Mouse (Mus musculus): ENCODE data around the gene Vat1. TPM values are rescaled to one million over a fixed set of nuclear protein-coding genes. Genes with fewer than 3 reads are reported as not detected.

Vat1 gene
- polyA plus RNA-seq, 1 experiment = 204 TPM

DNA sequence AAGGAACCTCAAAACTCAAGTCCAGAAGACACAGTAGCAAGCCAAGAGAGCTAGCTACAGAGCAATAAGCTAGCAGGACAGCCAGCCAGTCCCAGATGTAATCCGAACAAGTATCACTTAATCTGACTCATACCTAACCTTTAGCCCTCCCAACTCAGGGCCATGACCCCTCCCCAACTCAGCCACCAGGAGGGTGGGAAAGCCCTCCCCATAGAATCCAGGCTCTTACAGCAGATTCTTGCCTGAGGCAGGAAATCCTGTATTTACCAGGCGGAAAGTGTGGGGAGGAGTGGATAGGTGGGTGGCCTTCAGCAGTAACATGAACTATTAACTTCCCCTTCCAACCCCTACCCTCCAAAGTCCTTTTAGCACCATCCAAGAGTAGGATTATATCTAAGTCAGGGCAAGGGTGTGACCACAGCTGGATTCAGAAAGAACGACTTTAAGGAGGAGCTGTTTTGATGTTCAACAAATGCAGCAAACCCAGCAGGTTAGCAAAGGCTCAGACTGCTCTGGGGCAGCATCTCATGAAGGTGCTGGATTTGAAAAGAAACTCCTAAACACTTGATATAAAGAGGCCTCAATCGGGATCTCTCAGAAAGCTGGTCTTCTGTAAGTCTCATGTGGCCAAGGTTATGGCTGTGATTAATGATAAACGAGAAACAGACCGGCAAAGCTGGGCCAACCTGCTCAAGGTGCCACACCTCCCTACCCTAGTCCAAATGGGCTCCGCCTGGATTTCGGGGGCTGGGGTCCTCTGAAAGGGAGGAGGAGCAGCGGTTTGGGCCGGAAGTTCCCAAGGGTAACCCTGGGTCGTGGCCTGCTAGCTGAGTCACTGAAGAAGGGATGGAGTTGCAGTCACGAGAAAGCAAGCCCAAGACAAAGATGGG is 1.6 kb downstream of the Vat1 start, which contains the start of gene Rnd2:
Gene Rnd2 (plus strand): TSS at position 789 of the 890 bp plus-strand sequence.
- no peak for DNase-seq (ENCODE audit: low read depth)
- no peak for TF ChIP-seq POLR2A (IDR thresholded peaks at IDR 0.05; ENCODE audit: borderline replicate concordance, extremely low read depth, insufficient read depth, insufficient read length, poor library complexity, severe bottlenecking)
- no peak for TF ChIP-seq CTCF (IDR thresholded peaks at IDR 0.05; ENCODE audit: borderline replicate concordance, extremely low read depth, insufficient read depth, insufficient read length)

- DNase-seq (ENCODE audit: low read depth) = peak; percentile 80
- TF ChIP-seq POLR2A (IDR thresholded peaks at IDR 0.05; ENCODE audit: borderline replicate concordance, extremely low read depth, insufficient read depth, insufficient read length, poor library complexity, severe bottlenecking) (no peak), CTCF (IDR thresholded peaks at IDR 0.05; ENCODE audit: borderline replicate concordance, extremely low read depth, insufficient read depth, insufficient read length) (no peak)
These were observed 3.2 kb downstream of the Vat1 start for GRCm38 (mm10) chr11:101462583-101463440.

GRCm38 (mm10) chr11:101462141-101462540 is 3.9 kb downstream of the Vat1 start:
- TF ChIP-seq POLR2A (IDR thresholded peaks at IDR 0.05; ENCODE audit: borderline replicate concordance, extremely low read depth, insufficient read depth, insufficient read length, poor library complexity, severe bottlenecking) (no peak), CTCF (IDR thresholded peaks at IDR 0.05; ENCODE audit: borderline replicate concordance, extremely low read depth, insufficient read depth, insufficient read length) (no peak)
- no peak for DNase-seq (ENCODE audit: low read depth)

DNA sequence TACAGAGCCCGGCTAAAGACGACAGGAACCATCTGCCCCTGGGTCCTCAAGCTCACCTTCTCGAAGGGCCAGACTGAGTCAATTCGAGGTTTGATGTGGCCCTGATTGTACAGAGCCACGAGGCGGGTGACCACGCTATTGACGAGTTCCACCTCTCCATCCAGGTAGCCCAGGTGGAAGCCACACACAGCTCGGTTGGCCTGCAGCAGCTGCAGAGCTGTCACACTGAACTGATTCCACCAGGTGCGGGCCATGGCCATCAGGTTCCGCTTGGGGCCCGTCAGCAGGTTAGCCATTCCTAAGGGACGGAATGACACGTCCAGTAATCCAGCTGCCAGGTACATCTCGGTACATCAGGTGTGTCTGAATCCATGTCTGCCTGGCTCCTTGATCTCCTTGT is 5.7 kb downstream of the Vat1 start:
- DNase-seq (ENCODE audit: low read depth) = no peak
- TF ChIP-seq CTCF (IDR thresholded peaks at IDR 0.05; ENCODE audit: borderline replicate concordance, extremely low read depth, insufficient read depth, insufficient read length) (no peak), POLR2A (IDR thresholded peaks at IDR 0.05; ENCODE audit: borderline replicate concordance, extremely low read depth, insufficient read depth, insufficient read length, poor library complexity, severe bottlenecking) (no peak)

DNA sequence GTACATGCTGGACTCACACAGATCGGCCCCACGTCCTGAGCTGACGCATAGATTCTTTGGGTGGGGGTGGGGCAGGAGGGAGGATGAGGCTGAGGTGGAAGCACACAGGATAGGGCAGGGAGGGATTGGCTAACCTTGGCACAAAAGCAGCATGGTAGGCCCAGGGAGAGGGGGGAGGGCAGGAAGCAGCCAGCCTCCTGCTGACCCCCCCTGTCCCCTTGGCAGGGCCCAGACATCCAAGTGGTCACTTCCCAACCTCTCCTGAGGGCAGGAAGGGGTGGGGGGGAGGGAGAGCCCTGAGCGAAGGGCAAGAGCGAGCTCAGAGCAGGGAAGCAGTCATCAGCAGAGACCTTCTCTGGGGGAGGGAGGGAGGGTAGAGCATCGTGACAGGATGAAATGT is 6.3 kb downstream of the Vat1 start:
- TF ChIP-seq POLR2A (IDR thresholded peaks at IDR 0.05; ENCODE audit: borderline replicate concordance, extremely low read depth, insufficient read depth, insufficient read length, poor library complexity, severe bottlenecking) (no peak), CTCF (IDR thresholded peaks at IDR 0.05; ENCODE audit: borderline replicate concordance, extremely low read depth, insufficient read depth, insufficient read length) (no peak)
- DNase-seq (ENCODE audit: low read depth) = no peak

DNA sequence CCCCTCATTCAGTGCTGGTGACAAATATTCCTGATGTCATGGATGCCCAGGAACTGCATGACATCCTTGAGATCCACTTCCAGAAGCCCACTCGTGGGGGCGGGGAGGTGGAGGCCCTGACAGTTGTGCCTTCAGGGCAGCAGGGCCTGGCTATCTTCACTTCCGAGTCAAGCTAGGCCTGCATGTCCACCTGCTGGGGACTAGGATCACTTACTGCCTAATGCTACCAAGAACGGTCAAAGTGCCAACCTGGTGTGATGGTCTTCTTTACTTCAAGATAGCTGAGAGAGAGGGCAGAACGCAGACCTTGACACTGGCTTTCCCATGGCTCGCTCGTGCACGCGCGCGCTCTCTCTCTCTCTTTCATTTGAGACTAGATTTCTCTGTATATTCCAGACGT is 7.8 kb downstream of the Vat1 start:
- no peak for TF ChIP-seq CTCF (IDR thresholded peaks at IDR 0.05; ENCODE audit: borderline replicate concordance, extremely low read depth, insufficient read depth, insufficient read length)
- TF ChIP-seq POLR2A (IDR thresholded peaks at IDR 0.05; ENCODE audit: borderline replicate concordance, extremely low read depth, insufficient read depth, insufficient read length, poor library complexity, severe bottlenecking) = no peak
- no peak for DNase-seq (ENCODE audit: low read depth)

- no peak for DNase-seq (ENCODE audit: low read depth)
- TF ChIP-seq POLR2A (IDR thresholded peaks at IDR 0.05; ENCODE audit: borderline replicate concordance, extremely low read depth, insufficient read depth, insufficient read length, poor library complexity, severe bottlenecking) (no peak), CTCF (IDR thresholded peaks at IDR 0.05; ENCODE audit: borderline replicate concordance, extremely low read depth, insufficient read depth, insufficient read length) (no peak)
These were observed 8.4 kb downstream of the Vat1 start for GRCm38 (mm10) chr11:101457631-101458030.

DNA sequence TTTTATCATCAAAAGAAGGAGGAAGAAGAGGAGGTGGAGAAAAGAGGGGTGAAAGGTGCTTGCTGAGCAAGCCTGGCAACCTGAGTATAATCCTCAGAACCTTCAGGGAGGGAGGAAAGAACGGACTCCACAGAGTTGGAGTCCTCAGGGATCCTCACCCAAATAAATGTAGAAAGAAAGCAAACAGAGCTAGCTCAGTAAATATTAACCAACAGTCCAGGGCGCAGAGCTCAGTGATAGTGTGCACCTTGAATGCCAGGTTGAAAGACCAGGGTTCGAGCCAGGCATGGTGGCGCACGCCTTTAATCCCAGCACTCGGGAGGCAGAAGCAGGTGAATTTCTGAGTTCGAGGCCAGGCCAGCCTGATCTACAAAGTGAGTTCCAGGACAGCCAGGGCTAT is 10.4 kb downstream of the Vat1 start:
- no peak for DNase-seq (ENCODE audit: low read depth)
- no peak for TF ChIP-seq CTCF (IDR thresholded peaks at IDR 0.05; ENCODE audit: borderline replicate concordance, extremely low read depth, insufficient read depth, insufficient read length)
- TF ChIP-seq POLR2A (IDR thresholded peaks at IDR 0.05; ENCODE audit: borderline replicate concordance, extremely low read depth, insufficient read depth, insufficient read length, poor library complexity, severe bottlenecking) = no peak

DNA sequence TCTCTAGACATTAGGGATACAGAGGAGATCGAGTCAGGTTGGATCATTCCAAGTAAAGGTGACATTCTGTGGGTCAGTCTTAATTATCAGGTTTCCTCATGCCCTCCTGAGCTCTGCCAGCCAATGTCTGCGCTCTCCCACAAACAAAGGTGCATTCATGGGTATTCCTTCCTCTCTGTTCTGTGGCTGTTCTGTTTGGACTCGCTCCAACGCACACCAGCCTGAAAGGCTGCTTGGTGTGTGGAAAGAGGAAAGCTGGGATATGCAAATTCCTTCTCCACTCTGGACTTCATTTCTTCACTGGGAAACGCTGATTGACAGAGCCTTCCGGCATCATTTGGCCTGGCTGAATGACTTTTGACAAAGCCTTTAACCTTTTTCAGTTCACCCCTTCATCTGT is 11.3 kb downstream of the Vat1 start:
- no peak for TF ChIP-seq POLR2A (IDR thresholded peaks at IDR 0.05; ENCODE audit: borderline replicate concordance, extremely low read depth, insufficient read depth, insufficient read length, poor library complexity, severe bottlenecking)
- no peak for TF ChIP-seq CTCF (IDR thresholded peaks at IDR 0.05; ENCODE audit: borderline replicate concordance, extremely low read depth, insufficient read depth, insufficient read length)
- peak; percentile 86 for DNase-seq (ENCODE audit: low read depth)

GRCm38 (mm10) chr11:101452093-101452774 is 13.8 kb downstream of the Vat1 start:
- TF ChIP-seq POLR2A (IDR thresholded peaks at IDR 0.05; ENCODE audit: borderline replicate concordance, extremely low read depth, insufficient read depth, insufficient read length, poor library complexity, severe bottlenecking) (no peak), CTCF (IDR thresholded peaks at IDR 0.05; ENCODE audit: borderline replicate concordance, extremely low read depth, insufficient read depth, insufficient read length) (no peak)
- no peak for DNase-seq (ENCODE audit: low read depth)

DNA sequence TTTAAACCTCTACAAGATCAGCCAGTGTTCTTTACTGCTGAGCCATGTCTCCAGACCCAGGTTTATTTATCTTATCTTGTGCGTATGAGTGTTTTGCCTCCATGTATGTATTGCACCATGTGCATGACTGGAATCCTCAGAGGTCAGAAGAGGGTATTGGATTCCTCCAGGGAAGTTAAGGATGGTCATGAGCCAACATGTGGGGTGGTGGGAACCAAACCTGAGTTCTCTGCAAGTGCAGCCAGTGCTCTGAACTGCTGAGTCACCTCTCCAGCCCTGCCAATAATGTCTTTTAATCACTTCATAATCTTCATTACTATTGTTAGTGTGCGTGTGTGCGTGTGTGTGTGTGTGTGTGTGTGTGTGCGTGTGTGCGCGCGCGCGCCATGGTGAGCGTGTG is 14.5 kb downstream of the Vat1 start:
- TF ChIP-seq POLR2A (IDR thresholded peaks at IDR 0.05; ENCODE audit: borderline replicate concordance, extremely low read depth, insufficient read depth, insufficient read length, poor library complexity, severe bottlenecking) = no peak
- no peak for TF ChIP-seq CTCF (IDR thresholded peaks at IDR 0.05; ENCODE audit: borderline replicate concordance, extremely low read depth, insufficient read depth, insufficient read length)
- no peak for DNase-seq (ENCODE audit: low read depth)

Measured in brain, embryonic 14.5 days (tissue).